Mouse (Mus musculus) urinary bladder, adult 18-20 months (tissue): ENCODE measurements around the gene Iglon5.

Experiments
- DNase-seq, 2 experiments: peaks; one replicate each; pipeline ENCODE4 v3.0.0; 2022; ENCODE audit warnings: low spot score in 2 of 2, mixed read lengths in 2 of 2

Iglon5 gene

DNA sequence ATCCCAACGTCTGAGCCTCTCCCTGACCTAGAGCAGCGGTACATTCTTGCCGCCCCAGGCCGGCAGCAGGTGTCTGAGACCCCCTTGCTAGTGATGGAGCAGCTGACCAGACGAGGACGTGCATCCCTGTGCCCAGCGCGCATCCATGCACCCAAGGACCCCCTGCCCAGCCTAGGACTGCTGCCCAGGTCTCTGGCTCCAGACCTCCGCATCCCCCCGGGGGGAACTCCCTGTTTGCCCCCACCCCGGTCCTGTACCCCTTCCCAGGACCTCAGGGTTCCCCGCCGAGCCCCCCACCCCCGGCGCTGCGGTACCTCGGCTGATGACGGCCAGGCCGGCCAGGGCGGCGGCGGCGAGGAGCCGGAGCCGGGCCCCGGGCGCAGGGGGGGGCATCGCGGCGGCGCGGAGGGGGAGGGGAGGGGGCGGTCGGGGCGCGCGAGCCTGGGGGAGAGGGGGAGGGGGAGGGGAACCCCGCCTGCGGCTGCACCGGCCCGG lies at the start of gene Iglon5:
Iglon5 (minus strand) TSS at position 445 of the 495 bp plus-strand sequence.
- no peak for DNase-seq

DNA sequence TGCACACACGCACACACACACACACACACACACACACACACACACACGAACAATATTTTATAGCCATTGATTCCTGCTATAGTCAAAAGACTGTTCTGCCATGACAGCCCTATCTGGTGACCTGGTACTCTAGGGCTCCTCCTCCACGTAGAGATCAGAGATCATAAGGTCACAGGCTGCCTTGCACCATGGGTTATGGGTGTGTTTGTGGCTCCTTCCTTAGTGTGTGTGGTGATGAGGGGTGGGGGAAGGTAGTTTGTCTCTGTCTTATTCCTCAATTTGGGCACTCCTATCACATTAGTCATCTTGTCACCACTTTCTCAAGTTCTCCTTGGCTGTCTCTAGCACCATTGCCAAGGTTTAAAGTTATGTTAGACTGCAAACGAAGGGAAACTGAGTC lies 48.6 kb upstream of the Iglon5 start:
- no peak for DNase-seq

DNA sequence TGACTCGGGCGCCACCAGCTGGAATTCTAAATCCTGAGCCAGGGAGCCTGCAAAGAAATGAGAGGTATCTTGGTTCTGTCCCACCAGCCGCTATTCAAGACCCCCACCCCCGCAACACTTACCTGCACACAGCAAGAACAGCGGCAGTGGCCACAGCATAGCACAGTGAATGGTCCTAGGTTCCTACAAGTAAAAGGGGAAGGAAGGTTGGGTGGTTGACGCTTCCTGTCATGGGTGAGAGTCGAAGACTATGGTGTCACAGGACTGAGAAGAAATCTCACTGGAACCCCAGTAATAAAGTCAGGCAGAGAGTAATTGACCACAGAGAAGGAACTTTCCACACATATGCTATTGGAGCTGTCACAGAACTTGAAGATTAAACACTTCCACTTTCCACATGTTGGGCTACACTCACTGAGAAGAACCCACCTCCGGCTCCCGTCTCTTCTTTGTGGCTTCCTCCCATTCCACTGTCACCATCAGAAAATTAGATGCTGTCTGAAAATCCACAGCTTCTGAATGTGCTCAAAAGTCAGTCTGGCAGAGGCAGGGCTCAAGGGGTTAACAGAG lies 43.1 kb upstream of the Iglon5 start:
- DNase-seq, result no peak

DNA sequence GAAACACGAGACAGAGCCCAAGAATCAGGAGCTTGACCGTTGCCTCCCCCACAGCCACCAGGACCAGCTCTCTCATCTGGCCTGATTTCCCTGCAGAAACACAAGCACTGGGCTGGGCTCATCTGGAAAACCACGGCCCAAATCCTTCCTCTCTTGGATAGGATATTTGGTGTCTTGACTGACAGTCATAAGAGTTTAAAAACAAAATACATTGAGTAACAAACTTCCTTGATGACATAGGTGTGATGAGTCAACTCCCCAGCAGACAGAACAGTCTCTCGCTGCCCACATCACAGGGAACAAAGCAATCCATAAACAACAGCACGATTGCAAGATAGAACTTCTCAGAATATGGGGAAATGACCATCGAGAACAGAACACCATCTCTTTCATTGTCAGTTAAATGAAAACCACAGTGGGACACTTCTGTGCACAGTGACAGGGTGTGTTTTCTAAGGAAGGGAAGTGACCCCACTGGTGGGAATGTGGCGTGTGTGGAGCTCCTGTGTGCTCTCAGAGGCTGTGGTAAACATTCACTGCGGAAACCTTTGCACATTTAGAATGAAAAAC lies 40.4 kb upstream of the Iglon5 start:
- no peak for DNase-seq

DNA sequence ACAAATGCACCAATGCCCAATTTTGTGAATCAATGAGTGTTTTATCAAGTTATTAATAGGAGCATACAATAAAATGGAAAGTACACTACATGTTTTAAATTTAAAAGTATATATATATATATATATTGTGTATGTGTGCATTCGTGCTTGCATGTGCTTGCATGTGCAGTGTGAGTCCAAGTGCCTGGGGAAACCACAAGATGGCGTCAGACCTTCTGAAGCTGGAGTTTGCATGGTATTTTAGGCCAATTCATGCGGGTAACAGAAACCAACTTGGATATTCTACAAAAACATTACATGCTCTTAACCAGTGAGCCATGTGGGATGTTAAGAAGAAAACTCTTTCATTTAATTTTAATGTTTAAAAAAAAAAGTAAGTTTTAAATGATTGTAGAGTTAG lies 35.4 kb upstream of the Iglon5 start:
- DNase-seq, result no peak

DNA sequence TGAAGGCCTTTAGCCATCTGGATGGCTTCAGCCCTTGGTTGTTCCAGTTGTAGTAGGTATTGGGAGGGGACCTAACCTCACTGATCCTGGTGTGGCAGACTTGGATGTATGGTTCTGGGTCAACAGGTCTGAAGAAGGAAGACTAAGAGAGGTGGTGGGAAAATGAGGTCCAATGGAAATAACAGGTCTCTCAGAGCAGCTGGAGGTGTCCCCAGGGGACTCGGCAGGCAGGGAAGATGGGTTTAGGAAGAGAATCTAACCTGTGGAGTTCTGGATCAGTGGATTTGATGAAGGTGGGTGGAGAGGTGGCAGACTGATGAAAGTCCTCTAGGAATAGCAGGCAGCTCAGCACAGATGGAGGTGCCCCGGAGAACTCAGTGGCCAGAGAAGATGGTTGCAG lies 32.9 kb upstream of the Iglon5 start:
- no peak for DNase-seq

DNA sequence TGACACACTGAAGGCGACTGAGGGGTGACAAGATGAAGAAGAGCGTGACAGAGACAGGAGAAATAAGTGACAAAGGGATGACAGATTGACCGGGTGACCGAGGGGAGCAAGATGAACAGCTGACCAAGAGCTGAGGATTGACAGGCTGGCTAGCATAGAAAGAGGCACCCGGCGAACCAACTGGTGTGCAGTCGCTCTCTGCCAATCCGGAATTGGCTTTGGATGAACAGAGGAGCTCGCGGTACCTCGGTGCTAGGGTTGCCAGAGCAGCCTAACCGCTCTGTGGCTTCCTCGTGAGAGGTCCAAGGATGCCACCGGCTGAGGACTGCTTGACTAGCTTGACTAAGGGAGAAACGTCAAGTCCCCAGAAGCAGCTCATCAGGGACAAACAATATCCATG lies 28.5 kb upstream of the Iglon5 start:
- DNase-seq, result no peak

DNA sequence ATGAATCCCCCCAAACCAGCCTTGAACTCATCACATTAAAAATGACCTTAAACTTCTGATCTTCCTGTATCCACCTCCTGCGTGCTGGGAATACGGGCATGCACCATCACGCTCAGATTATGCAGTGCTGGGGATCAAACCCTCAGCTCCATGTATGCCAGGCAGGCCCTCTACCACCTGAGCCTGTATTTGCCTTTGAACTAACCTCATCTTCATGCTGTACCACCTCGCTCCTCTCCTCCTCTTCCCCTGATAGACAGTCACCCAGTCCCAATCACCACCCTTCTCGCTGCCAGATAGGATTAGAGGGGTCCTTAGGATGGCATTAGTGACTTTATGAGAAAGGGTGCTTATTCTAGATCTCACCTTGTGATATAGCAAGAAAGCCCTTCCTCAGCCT lies 25.2 kb upstream of the Iglon5 start:
- no peak for DNase-seq

DNA sequence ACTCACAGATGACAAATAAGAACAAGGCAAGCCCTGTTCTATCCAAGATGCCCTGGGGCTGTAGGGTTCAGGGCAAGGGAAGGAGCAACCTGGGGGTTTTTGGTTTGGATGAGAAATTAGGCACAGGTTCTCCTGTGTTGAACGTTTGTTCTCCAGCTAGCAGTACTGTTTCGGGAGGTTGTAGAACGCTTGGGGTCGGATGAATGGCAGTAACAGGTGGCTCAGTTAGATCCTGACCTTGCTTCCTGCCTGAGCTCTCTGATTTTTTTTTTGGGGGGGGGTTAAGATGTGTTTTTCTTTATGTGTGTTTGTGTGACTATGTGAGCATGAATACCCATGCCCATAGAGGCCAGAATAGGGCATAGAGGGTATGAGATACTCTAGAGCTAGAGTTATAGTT lies 22.6 kb upstream of the Iglon5 start:
- no peak for DNase-seq

DNA sequence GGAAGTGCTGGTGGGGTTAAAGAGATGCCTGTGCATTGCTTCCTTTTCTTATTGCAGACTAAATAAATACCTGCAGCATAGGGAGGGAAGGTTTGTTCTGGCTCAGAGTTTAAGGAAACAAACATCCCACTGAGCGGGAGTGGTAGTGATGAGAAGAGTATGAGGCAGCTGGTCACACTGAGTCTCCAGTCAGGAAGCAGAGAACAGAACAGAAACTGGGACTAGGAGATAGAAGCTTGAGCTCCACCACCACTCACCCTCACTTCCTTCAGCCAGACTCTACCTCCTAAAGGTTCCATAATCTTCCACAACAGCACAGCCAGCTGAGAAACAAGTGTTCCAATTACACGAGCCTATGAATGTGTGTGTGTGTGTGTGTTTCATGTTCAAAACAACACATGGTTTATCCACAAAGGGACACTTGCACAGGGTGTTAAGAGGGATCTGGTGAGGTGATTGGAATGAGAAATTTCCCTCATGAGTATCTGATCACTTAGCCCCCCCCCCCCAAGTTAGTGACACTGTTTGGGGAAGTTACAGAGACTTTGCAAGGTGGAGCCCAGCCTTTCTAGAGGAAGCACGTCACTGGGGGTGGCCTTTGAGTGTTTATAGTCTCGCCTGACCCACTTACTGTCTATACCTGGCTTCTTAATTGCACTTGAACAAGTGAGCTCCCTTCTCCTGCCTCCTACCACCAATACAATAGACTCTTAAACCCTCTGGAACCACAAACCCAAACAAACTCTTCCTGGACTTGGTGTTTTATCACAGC lies 22.0 kb upstream of the Iglon5 start:
- DNase-seq, result no peak

DNA sequence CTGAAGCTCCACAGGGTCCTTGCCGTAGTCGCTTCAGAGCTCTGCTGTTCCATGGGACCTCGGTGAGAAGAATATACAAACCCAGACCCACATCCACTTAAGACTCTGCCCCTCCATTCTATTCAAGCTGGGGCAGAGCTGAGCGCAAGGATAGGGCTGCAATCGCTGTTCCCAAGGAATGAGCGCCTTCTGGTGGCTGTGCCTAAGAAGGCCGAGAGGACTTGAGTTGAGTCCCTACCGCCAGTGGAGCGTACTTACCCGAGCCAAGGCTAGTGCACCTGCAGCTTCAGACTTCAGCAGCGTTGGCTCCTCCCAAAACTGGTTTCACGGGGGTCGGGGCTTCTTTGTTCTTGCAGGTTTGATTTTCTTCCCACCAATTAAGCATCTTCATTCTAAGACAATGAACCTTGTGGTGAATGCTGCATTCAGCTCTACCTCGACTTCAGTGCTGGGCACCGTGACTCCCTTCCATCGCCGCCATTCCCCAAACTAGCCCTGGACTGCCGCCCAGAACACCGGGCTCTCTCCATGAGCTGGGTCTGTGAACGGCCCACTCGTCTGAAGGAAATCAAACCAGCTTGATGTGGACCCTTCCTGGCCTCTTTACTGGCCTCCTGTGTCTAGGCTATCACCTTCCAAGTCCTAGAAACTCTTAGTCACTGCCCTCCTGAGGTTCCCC lies 5.6 kb upstream of the Iglon5 start:
- DNase-seq, result no peak

DNA sequence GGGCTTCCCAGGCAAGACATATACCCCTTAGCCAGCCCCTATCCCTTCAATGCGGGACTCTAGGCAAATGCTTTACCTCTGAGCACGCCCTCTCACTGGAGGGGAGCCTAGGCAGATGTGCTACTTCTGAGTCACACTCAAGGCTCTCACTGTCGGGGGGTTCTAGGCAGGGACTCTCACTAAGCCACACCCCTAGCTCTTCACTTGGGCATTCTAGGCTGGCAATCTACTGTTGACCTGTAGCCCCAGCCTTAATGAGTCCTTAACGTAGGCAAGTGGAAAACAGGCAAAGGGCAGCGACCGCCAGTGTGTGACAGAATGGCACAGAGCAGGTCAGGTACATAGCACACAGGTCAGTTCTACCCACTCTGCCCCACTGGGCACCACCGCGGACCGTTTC lies 986 bp upstream of the Iglon5 start:
- no peak for DNase-seq

DNA sequence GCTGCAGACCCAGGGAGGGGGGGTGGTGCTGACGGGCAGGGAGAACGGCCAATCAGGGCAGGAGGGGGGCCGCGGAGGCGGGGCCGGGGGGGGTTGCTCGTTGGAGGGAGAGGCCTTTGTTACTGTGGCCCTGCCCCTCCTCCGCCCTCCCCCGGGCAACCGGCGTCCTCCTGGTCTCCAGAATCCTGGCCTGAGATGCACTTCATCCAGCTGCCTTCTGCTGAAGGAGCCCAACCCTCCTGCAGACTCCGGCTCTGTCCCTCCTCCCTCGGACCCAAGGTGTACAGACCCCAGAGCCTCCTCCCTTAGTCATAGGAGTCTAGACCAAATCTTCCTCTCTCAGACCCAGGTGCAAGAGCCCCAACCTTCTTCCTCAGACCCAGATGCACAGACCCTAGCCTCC lies 308 bp upstream of the Iglon5 start:
- no peak for DNase-seq

DNA sequence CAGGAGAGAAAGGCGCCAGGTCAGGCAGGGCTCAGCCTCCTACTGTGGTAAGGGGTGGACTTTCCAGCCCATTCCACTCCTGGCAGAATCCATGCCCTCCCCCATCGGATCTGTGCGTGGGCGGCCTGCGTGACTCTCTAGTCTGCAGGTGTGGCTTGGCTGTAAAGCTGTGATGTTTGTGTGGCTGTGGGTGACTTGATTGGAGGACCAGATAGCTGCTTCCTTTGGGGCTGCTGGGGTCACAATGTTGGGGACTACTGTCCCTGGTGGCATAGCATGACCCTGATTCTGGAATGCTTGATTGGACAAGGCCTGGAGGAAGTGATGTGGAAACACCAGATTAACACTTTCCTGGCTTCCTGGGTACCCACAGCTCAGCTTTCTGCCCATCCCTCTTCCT lies 1.2 kb downstream of the Iglon5 start:
- DNase-seq, result no peak

DNA sequence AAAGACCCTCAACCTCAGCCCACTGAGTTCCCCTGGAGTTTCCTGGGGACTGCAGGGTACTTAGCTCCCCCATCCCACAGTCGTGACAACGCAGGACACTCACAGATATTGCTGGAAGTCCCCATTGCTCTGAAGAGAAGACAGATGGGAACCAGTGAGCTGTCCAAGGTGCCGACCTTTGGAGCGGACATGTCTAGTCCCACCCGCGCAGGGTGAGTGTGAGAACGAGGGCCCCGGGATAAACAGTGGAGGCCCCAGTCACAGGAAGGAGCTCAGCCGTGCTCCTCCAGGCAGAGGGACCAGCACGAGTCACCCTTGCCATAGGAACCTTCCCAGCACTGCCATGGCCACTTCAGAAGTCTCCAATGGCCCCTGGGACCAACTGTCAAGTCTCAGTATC lies 6.6 kb downstream of the Iglon5 start:
- no peak for DNase-seq

DNA sequence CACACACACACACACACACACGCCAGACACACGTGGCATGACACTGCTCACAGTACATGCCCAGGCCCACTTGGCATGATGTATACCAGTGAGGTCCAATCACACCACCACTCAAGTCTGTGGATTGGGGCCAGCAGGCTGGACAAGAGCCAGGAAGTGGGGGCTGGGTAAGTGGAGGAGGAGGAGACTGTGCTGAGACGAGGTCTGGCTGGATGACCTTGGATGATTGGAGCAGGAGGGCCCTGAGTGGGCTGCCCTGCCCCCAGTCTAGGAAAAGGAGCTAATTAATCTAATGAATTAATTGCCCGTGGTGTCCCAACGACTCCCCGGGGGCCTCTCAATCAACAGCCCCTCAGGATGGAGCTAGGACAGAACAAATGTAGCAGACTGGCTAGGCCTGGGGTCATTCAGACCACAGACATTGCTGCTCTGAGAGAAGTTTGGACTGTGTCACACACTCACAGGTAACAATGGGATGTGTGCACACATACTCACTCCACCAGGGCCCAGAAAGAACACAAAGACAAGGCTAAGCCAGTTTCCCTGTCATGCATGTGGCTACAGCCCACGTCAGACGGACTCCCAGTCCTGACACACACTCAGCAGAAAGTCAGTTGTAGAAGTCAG lies 7.7 kb downstream of the Iglon5 start:
- DNase-seq, result no peak

DNA sequence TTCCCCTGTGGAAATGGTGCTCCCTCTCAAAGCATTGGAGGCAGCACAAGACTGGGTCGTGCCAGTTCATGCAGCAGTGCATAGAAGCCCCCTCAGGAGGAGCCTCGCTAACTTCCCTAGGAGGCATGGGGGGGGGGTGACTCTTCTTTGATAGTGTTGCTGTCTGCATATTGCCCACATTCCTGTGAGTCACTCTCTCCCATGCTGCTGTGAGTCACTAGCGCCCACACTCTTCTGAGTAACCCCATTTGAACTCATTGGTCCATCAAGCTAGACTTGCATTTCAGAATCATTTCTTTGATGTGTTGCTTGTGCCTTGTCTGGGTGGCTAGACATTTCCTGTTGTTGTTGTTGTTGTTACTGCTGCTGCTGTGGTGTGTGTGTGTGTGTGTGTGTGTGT lies 8.7 kb downstream of the Iglon5 start:
- no peak for DNase-seq

DNA sequence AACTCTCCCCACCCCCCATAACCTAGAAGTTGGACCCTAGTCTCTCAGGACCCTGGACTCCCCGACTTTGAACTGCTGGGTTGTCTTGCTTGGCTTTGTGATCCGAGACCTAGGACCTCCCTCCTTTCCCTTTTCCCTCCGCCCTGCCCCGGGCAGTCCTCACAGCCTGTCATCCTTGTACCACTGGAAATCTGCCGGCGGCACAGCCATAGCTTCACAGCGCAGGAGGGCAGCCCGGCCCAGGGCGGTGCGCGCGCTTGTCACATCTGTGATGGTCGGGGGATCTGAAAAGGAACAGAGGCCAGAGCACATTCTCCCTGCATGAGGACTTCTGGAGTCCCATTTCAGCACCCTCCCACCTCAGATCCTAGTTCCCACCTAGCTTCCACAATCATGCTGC lies 13.5 kb downstream of the Iglon5 start:
- no peak for DNase-seq

DNA sequence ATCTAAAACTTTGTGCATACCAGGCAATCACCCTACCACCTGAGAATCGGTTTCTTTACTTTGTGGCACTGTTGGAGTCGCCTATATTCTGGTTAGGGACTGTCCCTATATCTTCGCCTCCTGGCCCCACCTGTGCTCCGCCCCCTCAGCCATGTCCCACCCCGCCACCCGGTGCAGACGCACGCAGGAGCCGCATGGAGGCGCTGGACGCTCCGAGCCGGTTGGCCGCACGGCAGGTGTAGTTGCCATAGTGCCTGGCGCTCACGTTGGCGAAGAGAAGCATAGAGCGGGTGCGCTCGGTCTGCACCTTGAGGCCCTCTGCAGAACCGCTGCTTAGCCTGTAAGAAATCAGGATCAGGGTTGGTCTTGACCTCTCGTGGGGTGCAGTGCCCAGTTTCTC lies 14.2 kb downstream of the Iglon5 start:
- no peak for DNase-seq

DNA sequence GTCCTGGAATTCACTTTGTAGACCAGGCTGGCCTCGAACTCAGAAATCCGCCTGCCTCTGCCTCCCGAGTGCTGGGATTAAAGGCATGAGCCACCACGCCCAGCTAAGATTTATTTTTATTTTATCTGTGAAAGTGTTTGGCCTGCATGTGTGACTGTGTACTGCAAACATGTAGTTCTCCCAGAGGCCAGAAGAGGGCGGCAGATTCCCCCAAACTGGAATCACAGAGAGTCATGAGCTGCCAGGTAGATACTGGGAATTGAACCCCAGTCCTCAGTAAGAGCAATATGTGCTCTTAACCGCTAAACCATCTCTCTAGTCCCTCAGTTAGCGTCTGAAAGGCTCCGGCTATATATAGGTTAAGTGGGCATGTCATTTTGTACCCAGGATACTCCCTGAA lies 19.5 kb downstream of the Iglon5 start:
- DNase-seq, result no peak

DNA sequence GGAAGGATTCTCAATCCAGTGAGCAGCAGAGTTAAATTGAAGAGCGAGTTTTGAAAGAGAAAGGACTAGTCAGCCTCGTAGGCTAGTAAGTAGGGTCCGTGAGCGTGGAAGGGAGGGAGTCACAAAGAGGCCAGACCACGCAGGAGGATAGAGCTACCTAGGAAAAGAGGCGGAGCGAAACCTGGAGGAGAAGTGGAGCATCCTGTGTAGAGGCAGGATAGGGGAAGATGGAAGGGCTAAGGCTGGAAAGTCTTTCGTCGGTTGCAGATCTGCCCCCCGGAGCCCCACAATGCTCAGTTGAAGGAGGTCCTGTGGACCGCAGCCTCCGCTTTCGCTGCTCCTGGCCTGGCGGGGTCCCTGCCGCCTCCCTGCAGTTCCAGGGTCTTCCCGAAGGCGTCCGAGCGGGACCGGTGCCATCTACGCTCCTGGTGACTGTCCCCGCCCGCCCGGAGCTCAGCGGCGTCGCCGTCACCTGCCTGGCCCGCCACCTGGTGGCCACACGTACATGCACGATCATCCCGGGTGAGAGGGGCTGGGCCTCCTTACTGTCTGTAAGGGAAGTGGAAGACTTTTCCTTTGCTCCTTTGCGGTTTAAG lies 23.7 kb downstream of the Iglon5 start:
- DNase-seq, result peak; percentile 61 to 79
